Mouse (Mus musculus) ES-Bruce4 (cell line): ENCODE data around the gene Irf2. TPM values are rescaled to one million over a fixed set of nuclear protein-coding genes. Genes with fewer than 3 reads are reported as not detected.

ENCODE experiments used
- H3K27ac ChIP-seq: 2 replicates; pipeline ENCODE4 v1.5.1; 2012; ENCODE audit warnings: low read length, inconsistent platforms; ENCODE audit not compliant: insufficient read depth
- H3K27me3 ChIP-seq: 2 replicates; pipeline ENCODE4 v1.6.1; 2012; ENCODE audit warnings: mild to moderate bottlenecking, low read length, inconsistent platforms; ENCODE audit not compliant: control insufficient read depth, poor library complexity, insufficient read depth, severe bottlenecking
- H3K36me3 ChIP-seq: 2 replicates; pipeline ENCODE4 v1.6.1; 2012; ENCODE audit warnings: inconsistent platforms, mild to moderate bottlenecking, low read length, moderate library complexity; ENCODE audit not compliant: control insufficient read depth, poor library complexity, insufficient read depth, severe bottlenecking
- H3K4me1 ChIP-seq: one replicate; pipeline ENCODE4 v1.8.1; 2011; ENCODE audit warnings: low read length; ENCODE audit not compliant: control insufficient read depth, insufficient read depth
- H3K4me3 ChIP-seq: 2 replicates; pipeline ENCODE4 v1.5.1; 2011; ENCODE audit warnings: low read depth, mild to moderate bottlenecking, low read length
- H3K9ac ChIP-seq: 2 replicates; pipeline ENCODE4 v1.6.1; 2012; ENCODE audit warnings: low read depth, mild to moderate bottlenecking, inconsistent platforms; ENCODE audit not compliant: poor library complexity, severe bottlenecking
- H3K9me3 ChIP-seq: replicated peaks from 2 replicates; pipeline ENCODE4 v1.6.1; 2012; ENCODE audit warnings: mild to moderate bottlenecking, low read length, inconsistent platforms; ENCODE audit not compliant: control insufficient read depth, poor library complexity, insufficient read depth, severe bottlenecking
- CTCF ChIP-seq: IDR thresholded peaks from one replicate; pipeline ENCODE4 v1.8.1; 2011; ENCODE audit warnings: low read depth, low read length
- EP300 ChIP-seq: IDR thresholded peaks from 2 replicates; pipeline ENCODE4 v1.6.1; 2011; ENCODE audit warnings: low read depth, low read length; ENCODE audit not compliant: insufficient read depth
- POLR2A ChIP-seq: IDR thresholded peaks from one replicate; pipeline ENCODE4 v1.8.1; 2011; ENCODE audit warnings: low read length; ENCODE audit not compliant: insufficient read depth
- polyA plus RNA-seq: library from polyadenylated mRNA; stranded (reverse); fragments of >200 nt; gene quantifications from 2 replicates; pipeline ENCODE4 v1.2.4, GENCODE M21; 2011; ENCODE audit warnings: low read depth; ENCODE audit not compliant: missing spikeins, insufficient read depth, insufficient read length

The Irf2 gene
- polyA plus RNA-seq, 1 experiment = 17.6 TPM

DNA sequence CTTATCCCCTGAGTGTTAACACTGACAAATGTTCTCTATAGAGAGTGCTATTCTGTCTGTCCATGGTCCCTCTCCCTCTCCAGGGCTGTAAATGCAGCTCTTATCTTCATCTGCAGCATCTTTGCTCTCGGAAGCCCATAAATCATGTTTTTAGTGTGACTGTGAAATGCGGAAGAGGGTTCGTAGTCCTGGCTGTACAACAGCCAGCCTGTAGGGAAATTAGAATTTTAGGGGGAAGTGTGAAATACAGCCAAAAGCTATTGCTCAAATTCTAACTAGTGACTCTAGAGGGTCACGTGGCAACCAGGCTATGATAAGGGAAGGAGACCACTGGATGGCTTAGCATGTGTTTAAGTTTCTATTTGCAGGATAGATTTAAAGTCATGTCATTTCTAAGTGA is 112.0 kb downstream of the Irf2 start:
- Histone ChIP-seq H3K4me1 (no peaks in the 10 kb centered on the region), H3K36me3 (no peaks in the 10 kb centered on the region), H3K27me3 (no peaks in the 10 kb centered on the region), H3K4me3 (no peak overlapping the region), H3K9me3 (no peaks in the 10 kb centered on the region; the same call in 1 of the 2 replicates), H3K27ac (no peak overlapping the region), H3K9ac (no peak overlapping the region)
- TF ChIP-seq EP300 = no peak
- TF ChIP-seq CTCF = no peak
- TF ChIP-seq POLR2A = no peak

GRCm38 (mm10) chr8:46852377-46852776 is 112.8 kb downstream of the Irf2 start:
- Histone ChIP-seq H3K27ac (no peak overlapping the region), H3K4me1 (no peaks in the 10 kb centered on the region), H3K4me3 (no peak overlapping the region), H3K9ac (no peak overlapping the region), H3K9me3 (no peaks in the 10 kb centered on the region; the same call in 1 of the 2 replicates), H3K27me3 (no peaks in the 10 kb centered on the region), H3K36me3 (no peaks in the 10 kb centered on the region)
- no peak for TF ChIP-seq EP300
- no peak for TF ChIP-seq POLR2A
- TF ChIP-seq CTCF = no peak

DNA sequence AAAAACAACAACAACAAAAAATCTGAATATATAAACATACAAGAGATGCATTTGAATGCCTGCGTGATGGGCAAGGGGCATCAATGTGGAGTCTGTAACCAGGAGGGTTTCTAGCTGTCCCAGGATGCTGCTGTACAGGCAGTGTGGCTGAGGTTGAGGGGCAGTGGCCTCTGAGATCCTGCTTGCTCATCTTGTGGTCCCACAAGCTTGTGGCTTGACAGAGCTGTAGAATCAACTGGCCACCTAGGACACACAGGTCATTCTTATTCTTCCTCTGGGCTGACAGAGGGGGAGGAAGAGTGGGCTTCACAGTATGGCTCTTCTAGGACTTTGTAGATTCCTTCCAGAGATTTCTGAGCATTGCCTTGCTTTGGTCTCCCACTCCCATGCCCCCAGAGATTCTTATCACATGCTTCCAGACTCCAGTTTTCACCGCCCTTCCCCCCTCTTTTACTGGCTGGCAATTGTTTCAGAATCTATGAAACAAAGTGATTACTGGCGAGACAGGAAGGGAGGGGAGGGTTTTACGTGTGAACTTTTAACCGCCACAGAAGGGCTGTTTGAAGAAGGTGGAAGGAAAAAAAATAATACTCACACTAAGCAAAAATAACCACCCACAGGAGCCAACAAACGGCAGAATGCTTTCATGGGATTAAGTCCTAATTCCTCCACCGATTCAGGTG is 119.8 kb downstream of the Irf2 start:
- no peaks in the 10 kb centered on the region for H3K4me1 ChIP-seq
- H3K4me3 ChIP-seq = no peak overlapping the region
- H3K9ac ChIP-seq = no peak overlapping the region
- H3K9me3 ChIP-seq = no peaks in the 10 kb centered on the region
- no peaks in the 10 kb centered on the region for H3K36me3 ChIP-seq
- no peak for TF ChIP-seq POLR2A
- no peak for TF ChIP-seq EP300
- no peaks in the 10 kb centered on the region for H3K27me3 ChIP-seq
- H3K27ac ChIP-seq = no peak overlapping the region

GRCm38 (mm10) chr8:46859847-46860167 is 120.3 kb downstream of the Irf2 start:
- Histone ChIP-seq H3K27ac (no peak overlapping the region), H3K9ac (no peak overlapping the region), H3K36me3 (no peaks in the 10 kb centered on the region), H3K4me3 (no peak overlapping the region), H3K4me1 (no peaks in the 10 kb centered on the region), H3K9me3 (no peaks in the 10 kb centered on the region), H3K27me3 (no peaks in the 10 kb centered on the region)
- TF ChIP-seq POLR2A (no peak), EP300 (no peak), CTCF (no peak)

- Histone ChIP-seq H3K27ac (no peak overlapping the region), H3K27me3 (no peaks in the 10 kb centered on the region; the same call in 1 of the 2 replicates), H3K36me3 (no peaks in the 10 kb centered on the region), H3K9ac (no peak overlapping the region), H3K9me3 (no peaks in the 10 kb centered on the region), H3K4me1 (no peaks in the 10 kb centered on the region), H3K4me3 (no peak overlapping the region)
- no peak for TF ChIP-seq EP300
- no peak for TF ChIP-seq POLR2A
- no peak for TF ChIP-seq CTCF
Measured at GRCm38 (mm10) chr8:46862508-46862907, 123.0 kb downstream of the Irf2 start.

DNA sequence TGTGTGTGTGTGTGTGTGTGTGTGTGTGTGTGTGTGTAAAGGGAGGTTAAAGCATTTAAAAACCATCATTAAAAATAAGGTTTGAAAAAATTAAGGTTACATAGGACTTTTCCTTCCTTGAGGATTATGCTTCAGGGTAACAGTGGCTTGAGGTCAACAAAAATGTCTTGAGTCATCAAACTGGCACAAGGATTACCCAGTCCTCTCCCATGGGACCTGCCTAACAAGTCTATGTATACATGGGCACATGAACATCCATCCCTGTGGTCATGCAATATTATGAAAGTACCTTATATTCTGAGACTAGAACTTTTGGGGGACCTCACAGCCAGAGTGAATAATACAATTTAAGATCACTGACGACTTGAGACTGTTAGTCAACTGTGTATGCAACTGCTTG is 125.9 kb downstream of the Irf2 start:
- no peaks in the 10 kb centered on the region for H3K4me1 ChIP-seq
- no peaks in the 10 kb centered on the region for H3K9me3 ChIP-seq
- no peak overlapping the region for H3K27ac ChIP-seq
- no peak for TF ChIP-seq EP300
- TF ChIP-seq POLR2A = no peak
- TF ChIP-seq CTCF = no peak
- no peak overlapping the region for H3K9ac ChIP-seq
- no peaks in the 10 kb centered on the region for H3K36me3 ChIP-seq
- H3K4me3 ChIP-seq = no peak overlapping the region
- H3K27me3 ChIP-seq = no peaks in the 10 kb centered on the region; the same call in 1 of the 2 replicates
